Mouse (Mus musculus) lung, embryonic 16.5 days (tissue): Measurements from ENCODE around the gene Cubn. TPM values are rescaled to one million over a fixed set of nuclear protein-coding genes. Genes with fewer than 3 reads are reported as not detected.

Experiments used
- polyA plus RNA-seq: library from polyadenylated mRNA; unstranded; fragments of >200 nt; fragmentation: Nextera tagmentation; extraction: Ambion mirVana; gene quantifications from 2 replicates; pipeline ENCODE4 v1.2.1, GENCODE M21; 2015

The Cubn gene
- polyA plus RNA-seq, 1 experiment from 2014 or later = 0.75 TPM

Other genes starting within 250 kb of the Cubn start
- gene Rsu1, start 220.4 kb downstream of the Cubn start, polyA plus RNA-seq = 177 and 187 TPM in 2 replicates
- 14.8 and 16.5 TPM in 2 replicates for gene Trdmt1, start 52.9 kb upstream of the Cubn start, polyA plus RNA-seq
- 922 and 967 TPM in 2 replicates for gene Vim, start 82.1 kb upstream of the Cubn start, polyA plus RNA-seq